Mouse (Mus musculus) CH12.LX (cell line): ENCODE data around the gene Mpv17l2.

Experiments
- BHLHE40 ChIP-seq: IDR thresholded peaks from 2 replicates; pipeline ENCODE4 v1.6.1; 2011; ENCODE audit warnings: mild to moderate bottlenecking, low read depth, low read length, improper control_type of control experiment
- CTCF ChIP-seq, 2 experiments: IDR thresholded peaks in 1 of 2; conservative IDR thresholded peaks in 1 of 2; 2 replicates each; pipeline ENCODE4 v1.5.1; 2011 to 2012; ENCODE audit warnings: low read depth in 2 of 2, low read length in 2 of 2, improper control_type of control experiment in 1 of 2, inconsistent platforms in 1 of 2, mild to moderate bottlenecking in 1 of 2, moderate library complexity in 1 of 2
- EP300 ChIP-seq: IDR thresholded peaks from 2 replicates; pipeline ENCODE4 v1.6.1; 2011; ENCODE audit warnings: low read length, improper control_type of control experiment
- MAX ChIP-seq: IDR thresholded peaks from 2 replicates; pipeline ENCODE4 v1.6.1; 2011; ENCODE audit warnings: low read length, improper control_type of control experiment
- MXI1 ChIP-seq: IDR thresholded peaks from 2 replicates; pipeline ENCODE4 v1.6.1; 2011; ENCODE audit warnings: mild to moderate bottlenecking, low read depth, low read length, improper control_type of control experiment
- POLR2A ChIP-seq: IDR thresholded peaks from 2 replicates; pipeline ENCODE4 v1.6.1; 2011; ENCODE audit warnings: low read depth, mild to moderate bottlenecking, improper control_type of control experiment, low read length
- POLR2AphosphoS2 ChIP-seq: IDR thresholded peaks from 2 replicates; pipeline ENCODE4 v1.6.1; 2011; ENCODE audit warnings: low read depth, low read length, improper control_type of control experiment
- USF1 ChIP-seq: IDR thresholded peaks from 2 replicates; pipeline ENCODE4 v1.6.1; 2014; ENCODE audit warnings: low read depth, mild to moderate bottlenecking, inconsistent platforms, low read length, improper control_type of control experiment
- USF2 ChIP-seq: conservative IDR thresholded peaks from 2 replicates; pipeline ENCODE4 v1.6.1; 2011; ENCODE audit warnings: low read depth, low read length, improper control_type of control experiment

DNA sequence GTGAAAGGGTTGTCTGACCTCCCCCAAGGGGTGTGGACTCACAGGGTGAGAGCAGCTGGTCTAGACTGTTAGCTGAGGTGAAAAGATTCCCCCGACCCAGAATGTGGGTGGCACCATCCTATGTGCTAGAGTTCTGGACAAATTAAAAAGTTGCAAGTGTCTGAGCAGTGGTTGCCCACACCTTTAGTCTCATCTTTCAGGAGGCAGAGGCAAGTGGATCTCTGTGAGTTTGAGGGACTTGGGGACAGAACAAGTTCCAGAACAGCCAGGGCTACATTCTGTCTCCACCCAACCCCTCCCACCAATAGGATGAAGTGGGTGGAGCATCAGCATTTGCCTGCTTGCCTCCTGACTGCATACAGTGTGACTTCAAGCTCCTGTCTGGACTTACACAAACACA is 1.4 kb upstream of the Mpv17l2 start:
- TF ChIP-seq POLR2AphosphoS2 (no peak), EP300 (no peak), USF1 (no peak), BHLHE40 (no peak), POLR2A (no peak), MAX (no peak), CTCF (conservative IDR thresholded peaks at IDR 0.05 in 1 of 2, IDR thresholded peaks at IDR 0.05 in 1 of 2; ENCODE audit: low read depth in 2 of 2, low read length in 2 of 2) (no peak), MXI1 (no peak), USF2 (no peak)
